Mouse (Mus musculus) C2C12 (cell line): ENCODE measurements around the gene Esrra.

Experiments
- CTCF ChIP-seq: IDR thresholded peaks from one replicate; pipeline ENCODE4 v1.5.1; 2011; ENCODE audit not compliant: control insufficient read depth, insufficient read depth, insufficient read length
- MAX ChIP-seq: IDR thresholded peaks from one replicate; pipeline ENCODE4 v1.6.1; 2011; ENCODE audit warnings: mild to moderate bottlenecking, control low read depth
- MYOD1 ChIP-seq: IDR thresholded peaks from one replicate; pipeline ENCODE4 v1.6.1; 2011; ENCODE audit warnings: low read depth; ENCODE audit not compliant: control insufficient read depth, insufficient read length
- MYOG ChIP-seq: IDR thresholded peaks from one replicate; pipeline ENCODE4 v1.6.1; 2011; ENCODE audit not compliant: control insufficient read depth, insufficient read length; ENCODE audit errors: extremely low read depth
- USF1 ChIP-seq: IDR thresholded peaks from one replicate; pipeline ENCODE4 v1.6.1; 2011; ENCODE audit warnings: low read depth, mild to moderate bottlenecking, control low read depth, moderate library complexity

DNA sequence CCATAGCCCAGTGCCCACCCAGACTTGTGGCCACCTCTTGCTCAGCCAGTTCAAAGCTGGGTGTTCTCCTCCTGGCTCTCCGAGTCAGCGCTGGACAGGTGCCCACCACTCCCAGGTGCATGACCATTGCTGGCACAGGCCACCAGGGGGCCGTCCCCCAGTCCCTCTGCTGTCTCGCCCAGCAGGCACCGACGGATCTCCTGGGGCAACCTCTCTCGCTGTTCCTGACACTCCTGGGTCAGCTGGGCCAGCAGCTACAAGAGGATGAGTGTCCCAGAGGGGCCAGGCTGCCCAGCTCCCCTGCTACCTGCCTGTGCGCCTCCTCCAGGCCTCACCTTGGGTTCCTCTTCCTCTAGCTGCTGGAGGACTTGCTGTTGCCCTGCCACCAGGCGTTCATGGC is 32.4 kb upstream of the Esrra start:
- TF ChIP-seq CTCF, result peak; percentile 21
- no peak for TF ChIP-seq MAX
- TF ChIP-seq USF1, result no peak
- no peak for TF ChIP-seq MYOD1
- TF ChIP-seq MYOG, result no peak
